ENCODE assay signal across 10 mouse cellular contexts in genomic region chr9:56687145-56687477, GRCm38 (mm10).
DNase-seq lines count a peak whose midpoint lies in the region; ATAC-seq and TF ChIP-seq lines count a peak whose summit lies in the region.
"Had no signal": no experiment of that assay in that cellular context is flagged by ENCODE, and none has a peak within 500 bp of the region (broad histone marks: within the 10 kb centered on the region; RNA-seq: fewer than 3 reads in every experiment).

No protein-coding gene starts in this region.

- ATAC-seq in intestine, embryonic 15.5 days, result 0 out of 2 replicates have a peak, but pooled peaks have one; percentile 28
- no peak for ATAC-seq in intestine, postnatal 0 days
- no peak for ATAC-seq in stomach, embryonic 15.5 days (ENCODE audit: insufficient read depth, low FRiP score, low read depth)
- no peak; the same call in 1 of the 2 replicates for ATAC-seq in stomach, postnatal 0 days (ENCODE audit: low FRiP score, low TSS enrichment)
- ATAC-seq in intestine, embryonic 16.5 days, result peak; percentile 40
- ATAC-seq in stomach, embryonic 16.5 days (ENCODE audit: insufficient read depth, low FRiP score), result peak; percentile 39

- no peak for TF ChIP-seq EP300 in stomach, postnatal 0 days (optimal IDR thresholded peaks at IDR 0.05)

- H3K4me2 ChIP-seq in intestine, embryonic 15.5 days (replicated peaks), result no peak overlapping the region
- no peak overlapping the region for H3K4me2 ChIP-seq in intestine, postnatal 0 days (replicated peaks; ENCODE audit: low read depth)
- no peak overlapping the region for H3K4me2 ChIP-seq in stomach, embryonic 15.5 days
- H3K4me2 ChIP-seq in stomach, postnatal 0 days (replicated peaks; ENCODE audit: low read depth), result no peak overlapping the region; the same call in 1 of the 2 replicates
- H3K4me2 ChIP-seq in intestine, embryonic 16.5 days (ENCODE audit: low read depth, low read length), result no peak overlapping the region
- H3K4me2 ChIP-seq in stomach, embryonic 16.5 days (ENCODE audit: low read depth, low read length), result no peak overlapping the region

- whole genome bisulfite sequencing in intestine, embryonic 15.5 days, result 85% methylated on average over 1 of the region's 1 CpGs
- 73% methylated on average over 1 of the region's 1 CpGs for WGBS in intestine, postnatal 0 days
- 63% methylated on average over 1 of the region's 1 CpGs for WGBS in stomach, embryonic 15.5 days
- 80% methylated on average over 1 of the region's 1 CpGs for WGBS in stomach, postnatal 0 days
- 77% methylated on average over 1 of the region's 1 CpGs for WGBS in intestine, embryonic 16.5 days
- 71% methylated on average over 1 of the region's 1 CpGs for WGBS in stomach, embryonic 16.5 days

- TF ChIP-seq CTCF in intestine, postnatal 0 days (IDR thresholded peaks at IDR 0.05; ENCODE audit: low read depth), result no peak
- TF ChIP-seq CTCF in stomach, postnatal 0 days (IDR thresholded peaks at IDR 0.05; ENCODE audit: low read depth), result no peak

- no peak overlapping the region for H3K4me3 ChIP-seq in intestine, embryonic 15.5 days (replicated peaks)
- no peak overlapping the region for H3K4me3 ChIP-seq in intestine, postnatal 0 days (ENCODE audit: low read depth, low read length)
- no peak overlapping the region for H3K4me3 ChIP-seq in stomach, embryonic 15.5 days (replicated peaks)
- H3K4me3 ChIP-seq in stomach, postnatal 0 days (ENCODE audit: low read depth, low read length), result no peak overlapping the region
- H3K4me3 ChIP-seq in intestine, embryonic 16.5 days (ENCODE audit: low read length), result no peak overlapping the region
- no peak overlapping the region for H3K4me3 ChIP-seq in stomach, embryonic 16.5 days (replicated peaks; ENCODE audit: low read length)

- H3K36me3 ChIP-seq in intestine, embryonic 15.5 days, result no peaks in the 10 kb centered on the region
- no peaks in the 10 kb centered on the region for H3K36me3 ChIP-seq in intestine, postnatal 0 days (ENCODE audit: control insufficient read depth, insufficient read depth)
- no peaks in the 10 kb centered on the region for H3K36me3 ChIP-seq in stomach, embryonic 15.5 days
- H3K36me3 ChIP-seq in stomach, postnatal 0 days (ENCODE audit: control insufficient read depth, insufficient read depth, low read length), result no peaks in the 10 kb centered on the region
- no peaks in the 10 kb centered on the region for H3K36me3 ChIP-seq in intestine, embryonic 16.5 days (ENCODE audit: control insufficient read depth, insufficient read depth, low read length)
- no peaks in the 10 kb centered on the region for H3K36me3 ChIP-seq in stomach, embryonic 16.5 days (ENCODE audit: control insufficient read depth, insufficient read depth, low read length)

- H3K4me1 ChIP-seq in intestine, embryonic 15.5 days (replicated peaks), result peaks cover 13% of the 10 kb centered on the region
- no peaks in the 10 kb centered on the region for H3K4me1 ChIP-seq in intestine, postnatal 0 days (replicated peaks; ENCODE audit: control insufficient read depth, insufficient read depth, low read length)
- peaks cover 9% of the 10 kb centered on the region; the same call in 1 of the 2 replicates for H3K4me1 ChIP-seq in stomach, embryonic 15.5 days
- no peaks in the 10 kb centered on the region; the same call in 1 of the 2 replicates for H3K4me1 ChIP-seq in stomach, postnatal 0 days (replicated peaks; ENCODE audit: control insufficient read depth, insufficient read depth)
- peaks cover 9% of the 10 kb centered on the region for H3K4me1 ChIP-seq in intestine, embryonic 16.5 days (ENCODE audit: control insufficient read depth, insufficient read depth, low read length)
- H3K4me1 ChIP-seq in stomach, embryonic 16.5 days (ENCODE audit: control insufficient read depth, insufficient read depth, low read length), result 0 out of 2 replicates have a peak, but pooled peaks cover 7% of the 10 kb centered on the region

- DNase-seq in stomach, postnatal 0 days (ENCODE audit: low spot score), result no peak
- DNase-seq in adrenal gland, adult 2 months, result no peak
- no peak for DNase-seq in gastrocnemius, postnatal 25 days
- DNase-seq: cerebellum, adult 8-10 months had no signal

- H3K9ac ChIP-seq in intestine, embryonic 15.5 days, result no peak overlapping the region
- H3K9ac ChIP-seq in intestine, postnatal 0 days (ENCODE audit: low read depth, low read length), result no peak overlapping the region
- no peak overlapping the region for H3K9ac ChIP-seq in stomach, embryonic 15.5 days
- H3K9ac ChIP-seq in stomach, postnatal 0 days (ENCODE audit: low read length), result no peak overlapping the region
- H3K9ac ChIP-seq in intestine, embryonic 16.5 days (ENCODE audit: low read depth, low read length), result 0 out of 2 replicates have a peak overlapping the region, but pooled peaks have one; percentile 26
- H3K9ac ChIP-seq in stomach, embryonic 16.5 days (ENCODE audit: low read length), result no peak overlapping the region

- H3K9me3 ChIP-seq in intestine, embryonic 15.5 days, result no peaks in the 10 kb centered on the region
- H3K9me3 ChIP-seq in intestine, postnatal 0 days (ENCODE audit: control insufficient read depth), result no peaks in the 10 kb centered on the region
- no peaks in the 10 kb centered on the region for H3K9me3 ChIP-seq in stomach, embryonic 15.5 days
- no peaks in the 10 kb centered on the region for H3K9me3 ChIP-seq in stomach, postnatal 0 days (ENCODE audit: control insufficient read depth, low read length)
- no peaks in the 10 kb centered on the region for H3K9me3 ChIP-seq in intestine, embryonic 16.5 days (ENCODE audit: control insufficient read depth, low read length)
- no peaks in the 10 kb centered on the region for H3K9me3 ChIP-seq in stomach, embryonic 16.5 days (replicated peaks; ENCODE audit: control insufficient read depth, low read length)

- 0 out of 2 replicates have a peak overlapping the region, but pooled peaks have one; percentile 6 for H3K27ac ChIP-seq in intestine, embryonic 15.5 days
- H3K27ac ChIP-seq in intestine, postnatal 0 days (ENCODE audit: low read depth, low read length), result no peak overlapping the region
- H3K27ac ChIP-seq in stomach, embryonic 15.5 days, result peak overlapping the region; percentile 69
- H3K27ac ChIP-seq in stomach, postnatal 0 days (replicated peaks), result no peak overlapping the region
- H3K27ac ChIP-seq in intestine, embryonic 16.5 days (ENCODE audit: low read length), result peak overlapping the region; percentile 37; the same call in 1 of the 2 replicates
- no peak overlapping the region; the same call in 1 of the 2 replicates for H3K27ac ChIP-seq in stomach, embryonic 16.5 days (ENCODE audit: low read length)
- H3K27ac ChIP-seq: macrophage had no signal

- no peaks in the 10 kb centered on the region for H3K27me3 ChIP-seq in intestine, embryonic 15.5 days (replicated peaks)
- no peaks in the 10 kb centered on the region for H3K27me3 ChIP-seq in intestine, postnatal 0 days (replicated peaks; ENCODE audit: control insufficient read depth, insufficient read depth, low read length)
- H3K27me3 ChIP-seq in stomach, embryonic 15.5 days (replicated peaks), result no peaks in the 10 kb centered on the region
- H3K27me3 ChIP-seq in stomach, postnatal 0 days (ENCODE audit: control insufficient read depth, insufficient read depth, low read length), result no peaks in the 10 kb centered on the region
- no peaks in the 10 kb centered on the region for H3K27me3 ChIP-seq in intestine, embryonic 16.5 days (replicated peaks; ENCODE audit: control insufficient read depth, insufficient read depth, low read length)
- H3K27me3 ChIP-seq in stomach, embryonic 16.5 days (ENCODE audit: control insufficient read depth, insufficient read depth, low read length), result no peaks in the 10 kb centered on the region

Comparison
In these comparisons a context has a peak if more than half of its experiments do, and no peak if none do; other contexts are left out.
1. ATAC-seq: peak in intestine, embryonic 15.5 days (single experiment), intestine, embryonic 16.5 days (single experiment) and stomach, embryonic 16.5 days (single experiment); none in intestine, postnatal 0 days (single experiment), stomach, embryonic 15.5 days (single experiment) and stomach, postnatal 0 days (single experiment).
2. H3K27ac ChIP-seq: peak in intestine, embryonic 15.5 days (single experiment), stomach, embryonic 15.5 days (single experiment) and intestine, embryonic 16.5 days (single experiment); none in intestine, postnatal 0 days (single experiment), stomach, postnatal 0 days (single experiment) and stomach, embryonic 16.5 days (single experiment).